Mouse (Mus musculus) left cerebral cortex, postnatal 25 days (tissue): ENCODE data around the gene Fgfr2. TPM values are rescaled to one million over a fixed set of nuclear protein-coding genes. Genes with fewer than 3 reads are reported as not detected.

ENCODE experiments used
- DNase-seq, 2 experiments: peaks; one replicate each; pipeline ENCODE4 v3.0.0; 2022; ENCODE audit warnings: low spot score in 2 of 2, mixed read lengths in 1 of 2
- intact Hi-C: fragments of 180-260 bp; cut with DNase I; formaldehyde crosslinking; loops from one replicate; pipeline ENCODE4 v1.15.1; 2025
- total RNA-seq, 2 experiments: library from RNA; stranded (reverse); gene quantifications; 2 replicates each; pipeline ENCODE4 v1.2.3; 2021

The Fgfr2 gene
- total RNA-seq, 2 experiments from 2014 or later, result 37.1 to 42.0 TPM

GRCm38 (mm10) chr7:132415866-132416265 lies 707.3 kb downstream of the Fgfr2 start:
- intact Hi-C loops, result no loop called here
- no peak for DNase-seq

GRCm38 (mm10) chr7:132412520-132412919 lies 710.6 kb downstream of the Fgfr2 start:
- intact Hi-C loops, result no loop called here
- no peak for DNase-seq

GRCm38 (mm10) chr7:132411708-132412107 lies 711.4 kb downstream of the Fgfr2 start:
- DNase-seq, result no peak
- intact Hi-C loops, result no loop called here

GRCm38 (mm10) chr7:132410958-132411357 lies 712.2 kb downstream of the Fgfr2 start:
- intact Hi-C loops, result no loop called here
- no peak for DNase-seq

- intact Hi-C loops, result no loop called here
- DNase-seq, result peak; percentile 8 to 84
Measured at GRCm38 (mm10) chr7:132409890-132410289, 713.3 kb downstream of the Fgfr2 start.

- no peak for DNase-seq
Measured at GRCm38 (mm10) chr7:132402377-132403084, 720.6 kb downstream of the Fgfr2 start.

GRCm38 (mm10) chr7:132398487-132398886 lies 724.7 kb downstream of the Fgfr2 start:
- intact Hi-C loops, result no loop called here
- no peak for DNase-seq

More at GRCm38 (mm10) chr7:132402377-132403084, 720.6 kb downstream of the Fgfr2 start:
- intact Hi-C loops, result no loop called here

- intact Hi-C loops, result no loop called here
- no peak for DNase-seq
Measured at GRCm38 (mm10) chr7:132396661-132397322, 726.4 kb downstream of the Fgfr2 start.

- intact Hi-C loops, result no loop called here
- no peak for DNase-seq
Measured at GRCm38 (mm10) chr7:132393582-132394175, 729.5 kb downstream of the Fgfr2 start.

GRCm38 (mm10) chr7:132393014-132393406 lies 730.1 kb downstream of the Fgfr2 start:
- intact Hi-C loops, result no loop called here
- DNase-seq, result no peak

GRCm38 (mm10) chr7:132392233-132393013 lies 730.7 kb downstream of the Fgfr2 start:
- intact Hi-C loops, result no loop called here
- DNase-seq, result no peak

GRCm38 (mm10) chr7:132389473-132389872 lies 733.7 kb downstream of the Fgfr2 start:
- intact Hi-C loops, result no loop called here
- no peak for DNase-seq

GRCm38 (mm10) chr7:132387507-132387906 lies 735.6 kb downstream of the Fgfr2 start:
- intact Hi-C loops, result no loop called here
- DNase-seq, result no peak

- intact Hi-C loops, result no loop called here
Measured at GRCm38 (mm10) chr7:132386316-132386715, 736.8 kb downstream of the Fgfr2 start.

GRCm38 (mm10) chr7:132385456-132386130 lies 737.6 kb downstream of the Fgfr2 start:
- peak in 1 of 2 experiments; percentile 45 for DNase-seq
- intact Hi-C loops, result no loop called here

More at GRCm38 (mm10) chr7:132386316-132386715, 736.8 kb downstream of the Fgfr2 start:
- DNase-seq, result no peak

- intact Hi-C loops, result no loop called here
- DNase-seq, result no peak
Measured at GRCm38 (mm10) chr7:132384736-132385455, 738.3 kb downstream of the Fgfr2 start.

GRCm38 (mm10) chr7:132380634-132381336 lies 742.4 kb downstream of the Fgfr2 start:
- intact Hi-C loops, result no loop called here
- no peak for DNase-seq

- DNase-seq, result no peak
- intact Hi-C loops, result no loop called here
Measured at GRCm38 (mm10) chr7:132377913-132378312, 745.2 kb downstream of the Fgfr2 start.
